Mouse (Mus musculus) cortical plate, adult 2 months (tissue): ENCODE data around the gene Riok1. TPM values are rescaled to one million over a fixed set of nuclear protein-coding genes. Genes with fewer than 3 reads are reported as not detected.

Experiments
- H3K27ac ChIP-seq: fragments of 200-500 bp; 2 replicates; pipeline ENCODE4 v1.5.1; 2012; ENCODE audit warnings: low read length, control low read depth, inconsistent platforms; ENCODE audit not compliant: insufficient read depth
- H3K4me1 ChIP-seq: fragments of 200-500 bp; 2 replicates; pipeline ENCODE4 v1.6.1; 2011; ENCODE audit warnings: low read length; ENCODE audit not compliant: control insufficient read depth, insufficient read depth
- H3K4me3 ChIP-seq: fragments of 200-500 bp; 2 replicates; pipeline ENCODE4 v1.5.1; 2011; ENCODE audit warnings: mild to moderate bottlenecking, low read length, control low read depth; ENCODE audit not compliant: insufficient read depth
- CTCF ChIP-seq: fragments of 200-500 bp; IDR thresholded peaks from 2 replicates; pipeline ENCODE4 v1.5.1; 2011; ENCODE audit warnings: mild to moderate bottlenecking, control low read depth, low read length; ENCODE audit not compliant: insufficient read depth; ENCODE audit errors: extremely low read depth
- POLR2A ChIP-seq: fragments of 200-500 bp; IDR thresholded peaks from 2 replicates; pipeline ENCODE4 v1.6.1; 2011; ENCODE audit warnings: mild to moderate bottlenecking, low read length, control low read depth; ENCODE audit not compliant: insufficient read depth; ENCODE audit errors: extremely low read depth
- polyA plus RNA-seq: library from polyadenylated mRNA; depleted of rRNA; stranded (reverse); fragments of >200 nt; gene quantifications from 2 replicates; pipeline ENCODE4 v1.2.3, GENCODE M21; 2012

Riok1 gene
- polyA plus RNA-seq, 1 experiment: 26.3 TPM

- no peaks in the 10 kb centered on the region for H3K4me1 ChIP-seq
Observed at GRCm38 (mm10) chr13:38062678-38063077, 25.9 kb downstream of the Riok1 start.

GRCm38 (mm10) chr13:38064854-38065663 is 28.3 kb downstream of the Riok1 start:
- no peak overlapping the region for H3K4me3 ChIP-seq
- no peaks in the 10 kb centered on the region for H3K4me1 ChIP-seq
- no peak overlapping the region for H3K27ac ChIP-seq
- no peak for TF ChIP-seq POLR2A
- TF ChIP-seq CTCF: peak; percentile 73

More at GRCm38 (mm10) chr13:38062678-38063077, 25.9 kb downstream of the Riok1 start:
- TF ChIP-seq CTCF: no peak
- TF ChIP-seq POLR2A: no peak
- Histone ChIP-seq H3K4me3 (no peak overlapping the region), H3K27ac (no peak overlapping the region)

- TF ChIP-seq CTCF (no peak), POLR2A (no peak)
- H3K27ac ChIP-seq: no peak overlapping the region
- H3K4me1 ChIP-seq: no peaks in the 10 kb centered on the region
- no peak overlapping the region for H3K4me3 ChIP-seq
Observed at GRCm38 (mm10) chr13:38070945-38071344, 34.1 kb downstream of the Riok1 start.

GRCm38 (mm10) chr13:38073374-38074307 is 36.8 kb downstream of the Riok1 start:
- H3K4me3 ChIP-seq: no peak overlapping the region
- no peak overlapping the region for H3K27ac ChIP-seq
- no peaks in the 10 kb centered on the region for H3K4me1 ChIP-seq
- TF ChIP-seq POLR2A: no peak
- TF ChIP-seq CTCF: no peak

GRCm38 (mm10) chr13:38074404-38074803 is 37.6 kb downstream of the Riok1 start:
- no peak for TF ChIP-seq CTCF
- no peak for TF ChIP-seq POLR2A
- H3K27ac ChIP-seq: no peak overlapping the region
- H3K4me3 ChIP-seq: no peak overlapping the region
- H3K4me1 ChIP-seq: no peaks in the 10 kb centered on the region

- TF ChIP-seq POLR2A (no peak), CTCF (no peak)
- H3K27ac ChIP-seq: no peak overlapping the region
- no peaks in the 10 kb centered on the region for H3K4me1 ChIP-seq
- H3K4me3 ChIP-seq: no peak overlapping the region
Observed at GRCm38 (mm10) chr13:38077113-38077512, 40.3 kb downstream of the Riok1 start.

- Histone ChIP-seq H3K27ac (no peak overlapping the region), H3K4me3 (no peak overlapping the region), H3K4me1 (no peaks in the 10 kb centered on the region)
- TF ChIP-seq CTCF (no peak), POLR2A (no peak)
Observed at GRCm38 (mm10) chr13:38078836-38079235, 42.0 kb downstream of the Riok1 start.

- Histone ChIP-seq H3K4me1 (no peaks in the 10 kb centered on the region), H3K4me3 (no peak overlapping the region)
- no peak for TF ChIP-seq CTCF
- TF ChIP-seq POLR2A: no peak
Observed at GRCm38 (mm10) chr13:38079366-38079765, 42.6 kb downstream of the Riok1 start.

GRCm38 (mm10) chr13:38080014-38080413 is 43.2 kb downstream of the Riok1 start:
- Histone ChIP-seq H3K27ac (no peak overlapping the region), H3K4me1 (no peaks in the 10 kb centered on the region)

More at GRCm38 (mm10) chr13:38079366-38079765, 42.6 kb downstream of the Riok1 start:
- H3K27ac ChIP-seq: no peak overlapping the region

More at GRCm38 (mm10) chr13:38080014-38080413, 43.2 kb downstream of the Riok1 start:
- TF ChIP-seq POLR2A: no peak
- no peak overlapping the region for H3K4me3 ChIP-seq
